Mouse (Mus musculus): ENCODE measurements around the gene Sptbn2. TPM values are rescaled to one million over a fixed set of nuclear protein-coding genes. Genes with fewer than 3 reads are reported as not detected.

The Sptbn2 gene
- total RNA-seq, 2 experiments from 2014 or later = not detected

GRCm38 (mm10) chr19:4762876-4763275 is 51.9 kb downstream of the Sptbn2 start:
- no peak for ATAC-seq (replicated peaks; ENCODE audit: poor library complexity, severe bottlenecking)

DNA sequence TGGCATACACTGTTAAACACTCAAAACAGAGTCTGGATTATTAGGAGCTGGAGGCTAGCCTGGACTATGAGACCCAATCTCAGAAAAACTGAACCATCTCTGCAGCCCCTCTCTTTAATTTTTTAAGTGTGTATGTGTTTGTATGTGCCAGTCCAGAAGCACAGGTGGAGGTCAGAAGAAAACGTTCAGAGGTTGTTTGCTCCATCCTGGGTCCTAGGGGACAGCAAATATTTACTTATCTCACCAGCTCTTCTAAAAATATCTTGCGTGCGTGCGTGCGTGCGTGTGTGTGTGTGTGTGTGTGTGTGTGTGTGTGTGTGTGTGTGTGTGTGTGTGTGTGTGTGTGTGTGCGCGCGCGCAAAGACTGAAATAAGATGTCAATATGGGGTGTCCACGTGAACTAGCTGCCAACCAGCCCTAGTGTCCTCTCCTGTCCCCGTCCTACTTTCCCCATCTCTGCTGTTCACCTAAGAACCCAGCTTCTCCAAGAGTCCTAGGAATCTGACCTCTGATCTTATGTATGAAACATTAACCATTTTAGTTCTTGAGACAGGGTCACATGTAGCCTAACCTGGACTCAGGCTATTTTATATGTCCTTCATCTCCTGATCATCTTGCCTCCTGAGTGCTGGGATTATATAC is 56.7 kb downstream of the Sptbn2 start:
- ATAC-seq (replicated peaks; ENCODE audit: poor library complexity, severe bottlenecking) = no peak

GRCm38 (mm10) chr19:4772785-4773184 is 61.8 kb downstream of the Sptbn2 start:
- ATAC-seq (replicated peaks; ENCODE audit: poor library complexity, severe bottlenecking) = no peak

DNA sequence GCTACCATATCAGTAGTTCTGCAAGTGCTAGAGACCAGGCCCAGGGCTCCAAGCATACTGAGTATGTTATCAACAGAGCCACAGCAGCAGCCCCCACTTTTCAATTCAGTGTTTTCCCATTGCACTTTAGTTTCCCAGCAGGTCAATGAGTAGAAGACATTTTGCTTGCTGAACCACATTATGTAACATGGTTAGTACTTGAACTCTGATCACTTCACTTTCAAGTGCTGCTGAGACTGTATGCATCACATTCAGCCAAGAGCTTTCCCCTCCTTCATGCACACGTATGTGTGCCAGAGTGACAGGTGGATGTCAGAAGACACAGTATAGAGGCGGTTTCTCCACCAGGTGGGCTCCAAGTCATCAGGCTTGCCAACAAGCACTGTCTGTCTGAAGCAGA is 71.9 kb downstream of the Sptbn2 start:
- ATAC-seq (replicated peaks; ENCODE audit: poor library complexity, severe bottlenecking) = no peak

DNA sequence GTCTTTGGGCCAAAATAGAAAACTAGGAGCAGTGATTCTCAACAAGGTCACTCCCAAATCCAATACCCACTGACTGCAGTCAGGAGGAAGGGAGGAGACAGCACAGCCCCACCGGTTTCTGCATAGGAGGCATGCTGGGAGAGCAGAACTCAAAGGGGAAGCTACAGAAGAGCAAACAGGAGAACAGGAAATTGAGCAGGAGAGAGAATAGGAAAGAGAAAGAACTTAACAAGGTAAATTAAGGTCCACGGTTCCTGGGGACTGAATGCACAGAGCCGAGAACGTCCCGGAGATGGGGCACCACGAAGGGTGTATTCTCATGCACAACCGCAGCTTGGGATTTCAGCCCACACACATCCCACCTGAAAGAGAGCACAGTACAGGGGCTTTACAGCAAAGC is 74.2 kb downstream of the Sptbn2 start:
- no peak for ATAC-seq (replicated peaks; ENCODE audit: poor library complexity, severe bottlenecking)

GRCm38 (mm10) chr19:4786313-4786712 is 75.3 kb downstream of the Sptbn2 start:
- no peak for ATAC-seq (replicated peaks; ENCODE audit: poor library complexity, severe bottlenecking)

- ATAC-seq (replicated peaks; ENCODE audit: poor library complexity, severe bottlenecking) = peak; percentile 10; the same call in 1 of the 2 replicates
Observed at GRCm38 (mm10) chr19:4793281-4793830, 82.4 kb downstream of the Sptbn2 start.

DNA sequence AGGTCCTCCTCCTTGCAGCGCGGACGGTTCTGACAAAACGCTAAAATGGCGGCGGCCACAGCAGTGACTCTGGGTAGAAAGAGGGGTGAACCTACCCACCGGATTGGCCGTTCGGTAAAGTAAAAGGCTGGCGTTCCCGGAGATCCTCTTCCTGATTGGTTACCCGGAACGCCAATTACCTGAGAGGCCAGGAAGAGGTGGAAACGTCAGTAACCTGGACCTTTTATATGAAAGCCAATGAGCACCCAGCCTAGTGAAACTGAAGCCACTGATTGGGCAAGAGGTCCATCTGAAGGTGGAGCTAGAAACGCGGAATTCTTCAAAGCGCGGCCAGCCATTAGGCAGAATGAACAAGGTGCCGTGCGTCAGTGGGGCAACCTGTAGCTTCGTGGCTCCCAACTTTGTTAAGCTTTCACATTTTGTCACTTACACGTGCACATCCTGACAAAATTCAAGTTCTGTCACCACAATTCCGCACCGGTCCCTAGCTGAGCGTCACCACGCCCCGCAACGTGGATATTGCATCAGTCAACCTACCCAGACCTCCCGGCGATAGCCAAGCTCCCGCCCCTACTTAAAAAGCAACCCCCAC is 83.0 kb downstream of the Sptbn2 start, which contains the start of gene Rbm4:
Rbm4 (minus strand) TSS at position 71 of the 592 bp plus-strand sequence.
- ATAC-seq (replicated peaks; ENCODE audit: poor library complexity, severe bottlenecking) = peak; percentile 96

DNA sequence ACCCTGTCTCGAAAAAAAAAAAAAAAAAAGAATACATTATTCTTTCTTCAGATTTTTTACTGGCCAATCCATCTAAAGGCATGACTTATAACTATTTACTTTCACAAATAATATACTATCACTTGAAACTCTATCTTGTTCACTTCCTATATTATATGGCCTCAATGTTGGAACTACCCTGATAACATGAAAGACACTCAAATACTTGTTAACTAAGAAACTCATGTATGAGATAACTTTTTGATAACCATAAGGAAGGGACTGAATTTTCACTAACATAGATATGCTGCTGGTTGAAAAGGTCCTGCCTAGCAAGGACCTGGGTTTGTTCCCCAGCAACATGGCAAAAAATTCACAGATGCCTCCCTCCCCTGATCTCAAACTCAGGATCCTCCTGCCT is 85.0 kb downstream of the Sptbn2 start:
- ATAC-seq (replicated peaks; ENCODE audit: poor library complexity, severe bottlenecking) = no peak

- no peak for ATAC-seq (replicated peaks; ENCODE audit: poor library complexity, severe bottlenecking)
Observed at GRCm38 (mm10) chr19:4797846-4798245, 86.9 kb downstream of the Sptbn2 start.

GRCm38 (mm10) chr19:4799083-4799482 is 88.1 kb downstream of the Sptbn2 start:
- ATAC-seq (replicated peaks; ENCODE audit: poor library complexity, severe bottlenecking) = no peak

Other genes starting within 250 kb of the Sptbn2 start
- gene Syt12, start 233.7 kb upstream of the Sptbn2 start, total RNA-seq (2014; fragmentation: Nextera tagmentation) = not detected in 2 replicates
- not detected in 2 replicates for gene Syt12, start 233.7 kb upstream of the Sptbn2 start, total RNA-seq (2017)
- gene 2010003K11Rik, start 212.6 kb upstream of the Sptbn2 start, total RNA-seq (2014; fragmentation: Nextera tagmentation) = not detected in 2 replicates
- gene 2010003K11Rik, start 212.6 kb upstream of the Sptbn2 start, total RNA-seq (2017) = not detected in 2 replicates
- 0.95 and 4.0 TPM in 2 replicates for gene Pcx, start 200.7 kb upstream of the Sptbn2 start, total RNA-seq (2014; fragmentation: Nextera tagmentation)
- 0.82 and 6.1 TPM in 2 replicates for gene Pcx, start 200.7 kb upstream of the Sptbn2 start, total RNA-seq (2017)
- 2.6 and 3.5 TPM in 2 replicates for gene Lrfn4, start 95.5 kb upstream of the Sptbn2 start, total RNA-seq (2014; fragmentation: Nextera tagmentation)
- gene Lrfn4, start 95.5 kb upstream of the Sptbn2 start, total RNA-seq (2017) = 1.8 and 3.7 TPM in 2 replicates
- 30.4 and 40.9 TPM in 2 replicates for gene Rce1, start 85.5 kb upstream of the Sptbn2 start, total RNA-seq (2014; fragmentation: Nextera tagmentation)
- gene Rce1, start 85.5 kb upstream of the Sptbn2 start, total RNA-seq (2017) = 19.6 and 28.2 TPM in 2 replicates
- gene Gm960, start 12.5 kb upstream of the Sptbn2 start, total RNA-seq (2014; fragmentation: Nextera tagmentation) = not detected in 2 replicates
- gene Gm960, start 12.5 kb upstream of the Sptbn2 start, total RNA-seq (2017) = not detected in 2 replicates
- 7.1 and 11.0 TPM in 2 replicates for gene Rbm4b, start 45.3 kb downstream of the Sptbn2 start, total RNA-seq (2014; fragmentation: Nextera tagmentation)
- gene Rbm4b, start 45.3 kb downstream of the Sptbn2 start, total RNA-seq (2017) = 9.8 and 17.5 TPM in 2 replicates
- gene Rbm4, start 82.7 kb downstream of the Sptbn2 start, total RNA-seq (2014; fragmentation: Nextera tagmentation) = 42.0 and 44.5 TPM in 2 replicates
- gene Rbm4, start 82.7 kb downstream of the Sptbn2 start, total RNA-seq (2017) = 63.5 and 69.9 TPM in 2 replicates
- 13.8 and 16.3 TPM in 2 replicates for gene Gm21992, start 100.4 kb downstream of the Sptbn2 start, total RNA-seq (2014; fragmentation: Nextera tagmentation)
- gene Gm21992, start 100.4 kb downstream of the Sptbn2 start, total RNA-seq (2017) = 30.8 and 59.4 TPM in 2 replicates
- 51.0 and 59.2 TPM in 2 replicates for gene Rbm14, start 100.5 kb downstream of the Sptbn2 start, total RNA-seq (2014; fragmentation: Nextera tagmentation)
- gene Rbm14, start 100.5 kb downstream of the Sptbn2 start, total RNA-seq (2017) = 23.3 and 27.2 TPM in 2 replicates
- 47.1 and 68.5 TPM in 2 replicates for gene Ccs, start 128.2 kb downstream of the Sptbn2 start, total RNA-seq (2014; fragmentation: Nextera tagmentation)
- 18.8 and 22.9 TPM in 2 replicates for gene Ccs, start 128.2 kb downstream of the Sptbn2 start, total RNA-seq (2017)
- not detected in 2 replicates for gene Ccdc87, start 128.2 kb downstream of the Sptbn2 start, total RNA-seq (2014; fragmentation: Nextera tagmentation)
- gene Ccdc87, start 128.2 kb downstream of the Sptbn2 start, total RNA-seq (2017) = not detected in 2 replicates
- 2.6 and 10.0 TPM in 2 replicates for gene Ctsf, start 144.0 kb downstream of the Sptbn2 start, total RNA-seq (2014; fragmentation: Nextera tagmentation)
- 1.8 and 3.6 TPM in 2 replicates for gene Ctsf, start 144.0 kb downstream of the Sptbn2 start, total RNA-seq (2017)
- gene Actn3, start 166.7 kb downstream of the Sptbn2 start, total RNA-seq (2014; fragmentation: Nextera tagmentation) = 0.34 TPM in 1 of 2 replicates, not detected in the other
- 1.2 TPM in 1 of 2 replicates, not detected in the other for gene Actn3, start 166.7 kb downstream of the Sptbn2 start, total RNA-seq (2017)
- 5.9 and 15.5 TPM in 2 replicates for gene Zdhhc24, start 167.5 kb downstream of the Sptbn2 start, total RNA-seq (2014; fragmentation: Nextera tagmentation)
- 3.2 and 9.0 TPM in 2 replicates for gene Zdhhc24, start 167.5 kb downstream of the Sptbn2 start, total RNA-seq (2017)
- gene Bbs1, start 195.5 kb downstream of the Sptbn2 start, total RNA-seq (2014; fragmentation: Nextera tagmentation) = 3.1 TPM in 1 of 2 replicates, not detected in the other
- gene Bbs1, start 195.5 kb downstream of the Sptbn2 start, total RNA-seq (2017) = 0.82 and 1.9 TPM in 2 replicates
- gene Dpp3, start 217.1 kb downstream of the Sptbn2 start, total RNA-seq (2014; fragmentation: Nextera tagmentation) = 48.5 and 66.6 TPM in 2 replicates
- 38.7 and 41.0 TPM in 2 replicates for gene Dpp3, start 217.1 kb downstream of the Sptbn2 start, total RNA-seq (2017)
- gene Peli3, start 232.0 kb downstream of the Sptbn2 start, total RNA-seq (2014; fragmentation: Nextera tagmentation) = not detected in 2 replicates
- 0.10 and 3.3 TPM in 2 replicates for gene Peli3, start 232.0 kb downstream of the Sptbn2 start, total RNA-seq (2017)